Mouse (Mus musculus) megakaryocyte, embryonic 14.5 days (primary cell): ENCODE data around the gene Dynll1. TPM values are rescaled to one million over a fixed set of nuclear protein-coding genes. Genes with fewer than 3 reads are reported as not detected.

Experiments used
- H3K27me3 ChIP-seq: replicated peaks from 2 replicates; pipeline ENCODE3; 2012; ENCODE audit warnings: inconsistent platforms
- H3K36me3 ChIP-seq: replicated peaks from 2 replicates; pipeline ENCODE3; 2012; ENCODE audit warnings: low read length, inconsistent platforms, mixed read lengths
- H3K4me1 ChIP-seq: 2 replicates; pipeline ENCODE4 v1.6.1; 2012; ENCODE audit warnings: inconsistent platforms
- H3K4me3 ChIP-seq: replicated peaks from 2 replicates; pipeline ENCODE3; 2012; ENCODE audit warnings: moderate library complexity, mild to moderate bottlenecking, inconsistent platforms
- H3K9me3 ChIP-seq: 2 replicates; pipeline ENCODE4 v1.6.1; 2012; ENCODE audit warnings: inconsistent platforms
- FLI1 ChIP-seq: IDR thresholded peaks from 2 replicates; pipeline ENCODE4 v1.6.1; 2012; ENCODE audit warnings: low read length, inconsistent platforms, mixed read lengths
- GATA1 ChIP-seq: IDR thresholded peaks from 3 replicates; pipeline ENCODE4 v1.6.1; 2012; ENCODE audit warnings: mixed read lengths, low read length, inconsistent platforms, borderline replicate concordance
- polyA plus RNA-seq: library from polyadenylated mRNA; stranded (reverse); fragments of >175 nt; gene quantifications from 2 replicates; pipeline ENCODE4 v1.2.3, GENCODE M21; 2012; ENCODE audit warnings: low replicate concordance; ENCODE audit not compliant: insufficient read depth

The Dynll1 gene
- polyA plus RNA-seq, 1 experiment: 552 TPM

DNA sequence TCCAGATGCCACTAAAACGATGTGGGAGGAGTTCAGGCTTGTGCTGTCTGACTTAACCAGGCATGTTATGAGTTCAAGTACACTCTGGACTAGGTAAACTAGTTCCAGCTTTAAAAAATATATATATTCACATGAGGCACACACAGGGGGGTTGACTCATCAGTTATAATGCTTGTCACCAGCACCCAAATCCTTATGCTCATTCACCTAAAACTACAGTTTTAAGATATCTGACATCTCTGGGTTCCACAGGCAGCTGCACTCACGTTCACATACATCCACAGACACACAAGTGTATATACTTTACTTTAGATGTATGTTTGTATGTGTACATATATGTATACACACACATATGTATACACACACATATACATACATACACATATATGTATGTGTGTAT, 22.0 kb downstream of the Dynll1 start:
- Histone ChIP-seq H3K36me3 (peaks cover 12% of the 10 kb centered on the region), H3K4me3 (no peak overlapping the region), H3K4me1 (peaks cover 54% of the 10 kb centered on the region), H3K9me3 (no peaks in the 10 kb centered on the region), H3K27me3 (no peaks in the 10 kb centered on the region)
- TF ChIP-seq GATA1 (no peak), FLI1 (no peak)

DNA sequence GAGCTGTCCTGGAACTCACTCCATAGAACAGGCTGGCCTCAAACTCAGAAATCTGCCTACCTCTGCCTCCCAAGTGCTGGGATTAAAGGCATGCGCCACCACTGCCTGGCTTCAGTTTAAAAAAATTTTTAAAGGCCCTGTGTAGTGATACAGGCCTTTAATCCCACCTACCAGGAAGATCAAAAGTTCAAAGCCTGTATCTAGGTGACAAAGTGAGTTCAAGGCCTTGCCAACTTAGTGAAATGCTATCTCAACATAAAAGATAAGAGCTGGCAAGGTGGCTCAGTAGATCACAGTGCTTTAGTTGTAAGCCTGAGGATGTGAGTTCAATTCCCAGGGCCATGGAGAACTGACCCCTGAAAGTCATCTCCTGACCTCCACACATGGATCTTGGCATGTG, 22.7 kb downstream of the Dynll1 start:
- H3K4me1 ChIP-seq: peaks cover 59% of the 10 kb centered on the region
- no peak overlapping the region for H3K4me3 ChIP-seq
- no peaks in the 10 kb centered on the region for H3K9me3 ChIP-seq
- no peaks in the 10 kb centered on the region for H3K27me3 ChIP-seq
- H3K36me3 ChIP-seq: peaks cover 4% of the 10 kb centered on the region
- no peak for TF ChIP-seq GATA1
- no peak for TF ChIP-seq FLI1

DNA sequence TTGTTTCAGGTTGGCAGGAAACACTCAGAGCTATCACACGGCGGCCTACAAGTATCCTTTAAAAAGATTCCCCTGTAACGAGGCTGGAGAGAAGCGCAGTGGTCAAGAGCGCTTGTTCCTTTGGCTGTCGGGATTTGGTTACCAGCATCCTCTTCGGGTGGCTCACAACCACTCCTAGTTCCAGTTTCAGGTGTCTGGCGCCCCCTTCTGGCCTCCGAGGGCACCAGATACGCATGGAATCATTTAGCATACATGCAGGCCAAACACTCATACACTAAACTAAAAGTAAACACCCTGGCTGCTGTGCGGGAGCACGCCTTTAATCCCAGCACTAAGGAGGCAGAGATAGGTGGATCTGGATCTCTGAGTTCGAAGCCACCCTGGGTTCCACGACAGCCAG, 24.8 kb downstream of the Dynll1 start:
- peaks cover 46% of the 10 kb centered on the region for H3K4me1 ChIP-seq
- no peaks in the 10 kb centered on the region for H3K9me3 ChIP-seq
- H3K36me3 ChIP-seq: peaks cover under 1% of the 10 kb centered on the region
- H3K4me3 ChIP-seq: no peak overlapping the region
- TF ChIP-seq GATA1 (no peak), FLI1 (no peak)
- no peaks in the 10 kb centered on the region for H3K27me3 ChIP-seq

DNA sequence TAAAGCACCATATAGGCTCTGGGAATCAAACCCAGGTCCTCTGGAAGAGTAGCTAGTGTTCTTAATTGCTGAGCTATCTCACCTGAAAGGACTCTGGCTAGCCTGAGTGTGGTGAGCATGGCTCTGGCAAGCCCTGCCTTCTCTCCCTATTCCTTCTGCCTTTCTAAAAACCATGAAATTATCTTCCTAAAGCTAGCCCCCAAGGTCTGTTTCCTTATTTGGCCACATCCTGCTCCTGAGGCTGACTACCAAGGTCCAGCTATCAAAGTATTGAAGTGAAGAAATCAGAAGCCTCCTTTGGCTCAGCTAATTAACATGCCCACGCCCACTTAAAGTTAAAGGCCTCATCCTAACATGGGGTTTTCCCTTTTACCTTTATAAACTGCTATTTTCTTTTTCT, 26.0 kb downstream of the Dynll1 start:
- Histone ChIP-seq H3K9me3 (no peaks in the 10 kb centered on the region), H3K27me3 (no peaks in the 10 kb centered on the region), H3K4me3 (peak overlapping the region; percentile 31), H3K36me3 (peaks cover 13% of the 10 kb centered on the region), H3K4me1 (peaks cover 49% of the 10 kb centered on the region)
- no peak for TF ChIP-seq FLI1
- no peak for TF ChIP-seq GATA1

DNA sequence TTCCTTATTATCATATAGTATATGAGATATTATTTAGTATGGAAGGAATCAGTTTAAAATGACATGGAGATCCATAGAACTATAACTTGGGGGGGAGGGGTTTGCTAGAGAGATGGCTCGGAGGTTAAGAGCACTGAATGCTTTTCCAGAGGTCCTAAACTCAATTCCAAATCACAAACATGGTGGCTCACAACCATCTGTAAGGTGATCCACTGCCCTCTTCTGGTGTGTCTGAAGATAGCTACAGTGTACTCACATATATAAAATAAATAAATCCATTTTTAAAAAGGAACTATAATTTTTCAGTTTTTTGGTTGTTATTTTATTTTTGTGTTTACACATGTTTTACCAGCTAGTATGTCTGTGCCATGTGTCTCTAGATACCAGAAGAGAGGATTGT, 26.4 kb downstream of the Dynll1 start:
- Histone ChIP-seq H3K4me1 (peaks cover 53% of the 10 kb centered on the region), H3K4me3 (no peak overlapping the region), H3K9me3 (no peaks in the 10 kb centered on the region), H3K36me3 (peaks cover 17% of the 10 kb centered on the region), H3K27me3 (no peaks in the 10 kb centered on the region)
- TF ChIP-seq FLI1 (no peak), GATA1 (no peak)

DNA sequence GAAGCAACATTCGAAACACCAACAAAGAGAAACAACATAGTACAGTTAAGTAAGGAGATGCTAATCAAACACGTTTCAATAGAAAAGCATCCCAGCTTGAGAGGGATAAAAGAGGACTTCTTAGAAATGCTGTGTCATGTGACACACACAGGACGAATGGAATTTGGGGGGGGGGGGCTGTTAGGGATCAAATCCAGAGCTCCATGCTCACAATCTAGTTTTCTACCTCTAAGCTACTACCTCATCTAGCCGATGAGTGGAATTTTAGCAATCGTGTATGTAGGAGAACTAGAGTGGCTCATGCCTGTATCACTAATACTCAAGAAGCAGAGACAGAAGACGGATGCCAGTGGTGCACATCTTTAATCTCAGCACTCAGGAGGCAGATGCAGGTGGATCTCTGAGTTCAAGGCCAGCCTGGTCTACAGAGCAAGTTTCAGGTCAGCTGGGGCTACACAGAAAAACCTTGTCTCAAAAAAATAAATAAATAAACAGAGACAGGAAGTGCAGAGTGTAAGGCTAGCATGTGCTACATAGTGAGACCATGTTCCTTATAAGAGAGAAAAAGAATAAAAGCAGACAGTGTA, 27.2 kb downstream of the Dynll1 start:
- TF ChIP-seq FLI1 (no peak), GATA1 (no peak)
- Histone ChIP-seq H3K9me3 (no peaks in the 10 kb centered on the region), H3K4me1 (peaks cover 57% of the 10 kb centered on the region), H3K27me3 (no peaks in the 10 kb centered on the region), H3K36me3 (peaks cover 24% of the 10 kb centered on the region), H3K4me3 (no peak overlapping the region)

DNA sequence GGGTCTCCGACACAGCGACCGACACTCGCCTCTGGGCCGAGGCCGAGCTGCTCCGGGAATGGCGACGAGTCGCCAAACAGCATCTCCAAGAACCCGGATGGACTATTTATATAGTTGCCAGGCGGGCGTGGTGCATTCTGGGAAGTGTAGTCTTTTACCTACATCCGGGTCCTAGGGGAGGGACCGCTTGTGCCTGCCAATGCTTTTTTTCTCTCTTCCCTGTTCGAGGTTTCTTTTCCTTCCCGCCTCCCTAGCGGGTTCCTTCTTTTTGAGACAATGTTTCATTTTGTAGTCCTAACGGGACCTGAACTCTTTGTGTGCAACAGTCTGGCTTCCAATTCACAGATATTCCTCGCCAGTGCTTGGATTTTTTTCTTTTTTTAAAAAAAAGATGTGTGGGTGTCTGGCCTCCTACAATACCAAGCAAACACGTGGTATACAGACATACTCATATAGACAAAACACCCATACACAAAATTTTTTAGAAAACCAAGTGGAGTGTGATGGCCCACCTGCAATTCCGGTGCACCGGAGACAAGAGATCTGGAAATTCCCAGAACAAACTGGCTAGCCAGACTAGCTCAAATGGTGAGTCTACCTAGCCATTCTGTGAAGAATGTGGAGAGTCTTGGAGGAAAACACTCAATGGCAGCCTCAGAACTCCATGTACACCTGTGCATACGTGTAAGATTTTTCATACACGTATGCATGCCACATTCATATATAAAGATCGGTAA, 27.8 kb downstream of the Dynll1 start, which contains the start of gene Rnf10:
Gene Rnf10 (minus strand): TSS at position 87 of the 737 bp plus-strand sequence.
- peaks cover 64% of the 10 kb centered on the region for H3K4me1 ChIP-seq

DNA sequence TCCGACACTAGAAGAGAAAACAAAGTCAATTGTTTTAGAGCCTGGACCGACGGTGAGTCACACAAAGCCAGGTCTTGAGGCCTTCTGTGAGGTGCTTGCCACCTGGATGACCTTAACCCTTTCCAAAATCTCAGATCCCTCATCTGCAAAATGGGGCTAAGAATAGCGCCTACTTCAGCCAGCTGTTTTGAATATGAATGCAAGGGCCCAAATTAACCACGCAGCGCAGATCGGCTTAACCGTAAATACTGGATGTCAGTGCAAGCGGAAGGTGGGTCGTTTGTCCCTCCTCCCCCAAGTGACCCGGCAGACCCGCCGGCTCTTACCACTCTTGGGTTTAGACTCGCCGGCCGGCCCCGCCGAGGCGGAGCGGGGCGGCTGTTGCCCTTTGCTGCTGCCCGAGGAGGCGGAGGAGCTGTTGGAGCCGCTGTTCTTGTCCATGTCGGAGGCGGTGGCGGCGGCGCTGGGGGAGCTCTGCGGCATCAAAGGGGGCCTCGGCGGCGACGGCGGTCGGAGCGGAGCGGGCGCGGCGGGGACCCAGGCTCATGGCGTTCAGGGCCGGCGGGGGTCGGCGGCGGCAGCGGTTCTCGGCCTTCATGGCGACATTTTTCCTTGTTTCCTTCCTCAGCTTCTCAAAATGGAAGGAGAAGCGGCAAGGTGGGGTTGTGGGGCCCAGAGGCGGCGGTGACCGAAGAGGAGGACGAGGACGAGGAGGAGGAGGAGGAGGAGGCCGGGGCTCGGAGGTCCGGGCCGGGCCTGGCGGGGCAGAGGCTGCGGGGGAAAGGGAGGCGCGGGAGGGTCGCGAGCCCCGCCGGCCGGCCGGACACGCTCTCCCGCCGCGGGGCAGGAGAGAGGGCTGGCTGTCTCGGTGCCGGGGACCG, 28.6 kb downstream of the Dynll1 start:
- Histone ChIP-seq H3K9me3 (no peaks in the 10 kb centered on the region), H3K4me1 (peaks cover 72% of the 10 kb centered on the region)

More for the DNA sequence above, 27.8 kb downstream of the Dynll1 start, which contains the start of gene Rnf10:
- peaks cover 31% of the 10 kb centered on the region for H3K36me3 ChIP-seq
- TF ChIP-seq GATA1: no peak
- no peak for TF ChIP-seq FLI1
- no peaks in the 10 kb centered on the region for H3K27me3 ChIP-seq
- no peaks in the 10 kb centered on the region for H3K9me3 ChIP-seq
- peak within 1 kb of the TSS; percentile 97 for H3K4me3 ChIP-seq

DNA sequence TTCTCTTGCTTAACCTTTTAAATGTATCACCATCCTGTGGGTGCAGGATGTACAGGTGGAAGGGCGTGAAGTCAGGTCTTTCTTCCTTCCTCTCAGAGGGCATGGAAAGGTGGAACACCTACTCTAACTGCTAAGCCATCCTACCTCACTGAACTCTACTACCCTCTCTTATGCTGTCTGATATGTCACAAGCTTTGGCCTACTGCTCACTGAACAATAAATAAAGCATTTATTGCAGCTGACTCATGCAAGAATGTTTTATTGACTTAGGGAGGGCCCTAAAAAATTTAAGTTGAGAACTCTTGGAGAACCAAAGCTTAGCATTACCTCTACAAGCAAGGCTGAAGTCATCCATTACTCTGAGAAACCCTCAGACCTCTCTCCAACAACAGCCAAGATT, 30.8 kb downstream of the Dynll1 start:
- Histone ChIP-seq H3K9me3 (no peaks in the 10 kb centered on the region), H3K27me3 (no peaks in the 10 kb centered on the region), H3K4me1 (peaks cover 80% of the 10 kb centered on the region), H3K4me3 (peak overlapping the region; percentile 97), H3K36me3 (peaks cover 45% of the 10 kb centered on the region)
- TF ChIP-seq GATA1: no peak
- TF ChIP-seq FLI1: no peak

More for the DNA sequence above, 28.6 kb downstream of the Dynll1 start:
- no peaks in the 10 kb centered on the region for H3K27me3 ChIP-seq
- TF ChIP-seq GATA1: no peak
- TF ChIP-seq FLI1: no peak
- peaks cover 31% of the 10 kb centered on the region for H3K36me3 ChIP-seq
- peak overlapping the region; percentile 97 for H3K4me3 ChIP-seq

DNA sequence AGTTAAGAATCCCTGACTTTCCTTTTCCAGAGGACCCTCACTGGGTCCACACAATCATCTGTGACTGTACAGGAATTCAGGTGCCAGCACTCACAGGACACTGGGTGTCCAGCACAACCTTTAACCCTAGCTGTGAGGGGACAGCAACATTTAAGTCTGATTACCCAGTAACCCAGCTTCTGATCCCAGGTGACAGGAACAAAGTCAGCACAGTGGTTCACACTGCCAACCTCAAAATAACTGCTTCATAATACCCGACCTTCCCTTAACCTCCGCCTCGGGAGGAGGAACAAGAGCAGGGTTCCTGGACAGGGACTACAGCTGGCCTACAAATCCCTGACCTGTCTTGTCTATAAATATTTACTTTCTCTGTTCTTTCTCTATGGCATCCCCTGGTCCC, 32.5 kb downstream of the Dynll1 start:
- Histone ChIP-seq H3K36me3 (peaks cover 57% of the 10 kb centered on the region), H3K4me3 (peak overlapping the region; percentile 97), H3K9me3 (no peaks in the 10 kb centered on the region), H3K4me1 (peaks cover 75% of the 10 kb centered on the region), H3K27me3 (no peaks in the 10 kb centered on the region)
- no peak for TF ChIP-seq FLI1
- no peak for TF ChIP-seq GATA1
